Comparison of ENCODE assay signal across 8 mouse cellular contexts in the genomic region with DNA sequence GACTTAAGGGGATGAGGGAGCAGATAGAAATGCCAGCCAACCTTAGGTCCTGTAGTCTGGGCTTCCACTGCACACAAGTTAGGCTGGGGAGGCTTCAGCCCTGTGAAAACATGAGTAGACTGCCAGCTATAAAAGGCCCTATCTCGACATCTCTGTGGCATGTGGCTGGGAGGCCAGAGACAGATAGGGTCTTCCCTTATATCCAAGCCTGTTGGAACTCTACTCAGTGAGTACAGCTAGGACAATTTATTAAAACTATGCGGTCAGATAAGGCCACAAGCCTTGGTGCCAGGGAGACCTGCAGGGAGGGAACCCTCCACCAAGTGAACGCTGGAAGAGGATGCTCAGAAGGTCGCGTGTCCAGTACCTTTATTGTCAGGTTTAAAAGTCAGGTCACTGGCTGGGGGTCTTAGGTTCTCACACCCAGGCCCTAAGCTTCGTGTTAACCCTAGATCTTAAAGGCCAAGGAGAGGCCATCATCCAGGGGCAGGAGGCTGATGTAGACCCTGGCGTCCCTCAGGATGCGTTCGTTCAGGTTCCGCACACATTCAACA. TPM values are rescaled to one million over a fixed set of nuclear protein-coding genes. Genes with fewer than 3 reads are reported as not detected.
A peak's percentile ranks its signal among the peaks of the same experiment; 100 is the strongest.
DNase-seq lines count a peak whose midpoint lies in the region; ATAC-seq and TF ChIP-seq lines count a peak whose summit lies in the region.

No protein-coding gene starts in this region.

- intact Hi-C loops in heart, postnatal 25 days (cut with DNase I) = loop anchor here (10.0 kb wide), 1 partner anchor 342 kb away; no protein-coding TSS in a partner anchor

- DNase-seq in heart, postnatal 25 days (ENCODE audit: low spot score) = no peak
- DNase-seq in frontal cortex, postnatal 14 days (ENCODE audit: low spot score in 2 of 2) = no peak
- DNase-seq in frontal cortex, postnatal 10 days (ENCODE audit: low spot score in 2 of 2) = no peak
- no peak for DNase-seq in MN1 (ENCODE audit: low spot score)

- peak overlapping the region; percentile 81 for H3K4me3 ChIP-seq in heart, embryonic 15.5 days
- peak overlapping the region; percentile 37 for H3K4me3 ChIP-seq in bone marrow, adult 2 months (replicated peaks; ENCODE audit: control insufficient read depth, low read depth, low read length)
- peak overlapping the region; percentile 75 for H3K4me3 ChIP-seq in hindbrain, embryonic 13.5 days
- peak overlapping the region; percentile 69 for H3K4me3 ChIP-seq in midbrain, embryonic 13.5 days (replicated peaks)

- peaks cover 48% of the 10 kb centered on the region for H3K36me3 ChIP-seq in heart, embryonic 15.5 days
- peaks cover 46% of the 10 kb centered on the region for H3K36me3 ChIP-seq in hindbrain, embryonic 13.5 days
- H3K36me3 ChIP-seq in midbrain, embryonic 13.5 days = peaks cover 50% of the 10 kb centered on the region

- H3K27me3 ChIP-seq in heart, embryonic 15.5 days = no peaks in the 10 kb centered on the region
- H3K27me3 ChIP-seq in hindbrain, embryonic 13.5 days = no peaks in the 10 kb centered on the region
- no peaks in the 10 kb centered on the region for H3K27me3 ChIP-seq in midbrain, embryonic 13.5 days

- ATAC-seq in heart, embryonic 15.5 days (replicated peaks; ENCODE audit: insufficient number of reproducible peaks, insufficient read depth, low FRiP score, low read depth) = no peak
- no peak for ATAC-seq in hindbrain, embryonic 13.5 days (ENCODE audit: low FRiP score)
- no peak for ATAC-seq in midbrain, embryonic 13.5 days

- no peaks in the 10 kb centered on the region for H3K9me3 ChIP-seq in heart, embryonic 15.5 days (replicated peaks)
- no peaks in the 10 kb centered on the region for H3K9me3 ChIP-seq in hindbrain, embryonic 13.5 days
- no peaks in the 10 kb centered on the region for H3K9me3 ChIP-seq in midbrain, embryonic 13.5 days

- no peak for TF ChIP-seq CTCF in bone marrow, adult 2 months (IDR thresholded peaks at IDR 0.05; ENCODE audit: control insufficient read depth, insufficient read depth, low read length)

- H3K4me1 ChIP-seq in heart, embryonic 15.5 days (replicated peaks) = peaks cover 43% of the 10 kb centered on the region
- peaks cover 2% of the 10 kb centered on the region; the same call in 1 of the 2 replicates for H3K4me1 ChIP-seq in bone marrow, adult 2 months (ENCODE audit: control insufficient read depth, insufficient read depth, low read length)
- H3K4me1 ChIP-seq in hindbrain, embryonic 13.5 days (replicated peaks) = peaks cover 40% of the 10 kb centered on the region
- H3K4me1 ChIP-seq in midbrain, embryonic 13.5 days (replicated peaks) = peaks cover 18% of the 10 kb centered on the region

- WGBS in heart, embryonic 15.5 days = 16% methylated on average over 10 of the region's 10 CpGs
- WGBS in bone marrow, adult 2 months = 26% methylated on average over 10 of the region's 10 CpGs
- 21% methylated on average over 10 of the region's 10 CpGs for WGBS in hindbrain, embryonic 13.5 days
- 23% methylated on average over 10 of the region's 10 CpGs for WGBS in midbrain, embryonic 13.5 days

- TF ChIP-seq POLR2A in bone marrow, adult 2 months (IDR thresholded peaks at IDR 0.05; ENCODE audit: borderline replicate concordance, control insufficient read depth, low read depth, low read length) = no peak

- peak overlapping the region; percentile 84 for H3K27ac ChIP-seq in heart, embryonic 15.5 days
- H3K27ac ChIP-seq in bone marrow, adult 2 months (ENCODE audit: control insufficient read depth, insufficient read depth, low read depth, low read length, poor library complexity) = no peak overlapping the region; the same call in 1 of the 2 replicates
- H3K27ac ChIP-seq in hindbrain, embryonic 13.5 days = no peak overlapping the region
- 0 out of 2 replicates have a peak overlapping the region, but pooled peaks have one; percentile 56 for H3K27ac ChIP-seq in midbrain, embryonic 13.5 days

- no peak overlapping the region for H3K9ac ChIP-seq in heart, embryonic 15.5 days
- H3K9ac ChIP-seq in hindbrain, embryonic 13.5 days = 0 out of 2 replicates have a peak overlapping the region, but pooled peaks have one; percentile 88
- no peak overlapping the region for H3K9ac ChIP-seq in midbrain, embryonic 13.5 days (replicated peaks)

- H3K4me2 ChIP-seq in heart, embryonic 15.5 days = peak overlapping the region; percentile 99
- H3K4me2 ChIP-seq in hindbrain, embryonic 13.5 days = peak overlapping the region; percentile 99
- H3K4me2 ChIP-seq in midbrain, embryonic 13.5 days (replicated peaks) = peak overlapping the region; percentile 99

RNA-seq across cellular contexts. Expression of a gene that starts 1.9 kb away (rescaled TPM):
- polyA plus RNA-seq in heart, embryonic 15.5 days (2015; fragmentation: Nextera tagmentation; extraction: Ambion mirVana) = 35.1 and 38.1 TPM in 2 replicates
- 1 to 10 TPM; 7.5 to 9.5 TPM for total RNA-seq in heart, postnatal 25 days (2021)
- polyA plus RNA-seq in bone marrow, adult 2 months (2011; ENCODE audit: insufficient read depth, insufficient read length, low replicate concordance, missing spikeins) = 15.8 and 45.0 TPM in 2 replicates
- polyA plus RNA-seq in hindbrain, embryonic 13.5 days (2015; fragmentation: Nextera tagmentation; extraction: Ambion mirVana) = 34.2 TPM in 2 replicates
- polyA plus RNA-seq in midbrain, embryonic 13.5 days (2015; fragmentation: Nextera tagmentation; extraction: Ambion mirVana) = 25.8 and 26.6 TPM in 2 replicates

RNA-seq across cellular contexts. Expression of a gene that starts 21.9 kb away (rescaled TPM):
- polyA plus RNA-seq in heart, embryonic 15.5 days (2015; fragmentation: Nextera tagmentation; extraction: Ambion mirVana) = 435 and 491 TPM in 2 replicates
- total RNA-seq in heart, postnatal 25 days (2021) = 100 to 1,000 TPM; 494 to 528 TPM
- 84.6 and 85.2 TPM in 2 replicates for polyA plus RNA-seq in bone marrow, adult 2 months (2011; ENCODE audit: insufficient read depth, insufficient read length, low replicate concordance, missing spikeins)
- 250 and 265 TPM in 2 replicates for polyA plus RNA-seq in hindbrain, embryonic 13.5 days (2015; fragmentation: Nextera tagmentation; extraction: Ambion mirVana)
- polyA plus RNA-seq in midbrain, embryonic 13.5 days (2015; fragmentation: Nextera tagmentation; extraction: Ambion mirVana) = 266 and 276 TPM in 2 replicates

Comparison
In these comparisons a context has a peak if more than half of its experiments do, and no peak if none do; other contexts are left out.
1. H3K27ac ChIP-seq: peak in heart, embryonic 15.5 days (single experiment) and midbrain, embryonic 13.5 days (single experiment); none in bone marrow, adult 2 months (single experiment) and hindbrain, embryonic 13.5 days (single experiment).
2. Peak in every context shown above with its lines, with median percentiles within 50 percentile points of each other: H3K4me2 ChIP-seq and H3K4me3 ChIP-seq.